Mouse (Mus musculus): ENCODE measurements around the gene Pcdh10. TPM values are rescaled to one million over a fixed set of nuclear protein-coding genes. Genes with fewer than 3 reads are reported as not detected.

The Pcdh10 gene
- 0.57 and 0.65 TPM in 2 replicates for polyA plus RNA-seq (2015; fragmentation: Nextera tagmentation; extraction: Ambion mirVana)

DNA sequence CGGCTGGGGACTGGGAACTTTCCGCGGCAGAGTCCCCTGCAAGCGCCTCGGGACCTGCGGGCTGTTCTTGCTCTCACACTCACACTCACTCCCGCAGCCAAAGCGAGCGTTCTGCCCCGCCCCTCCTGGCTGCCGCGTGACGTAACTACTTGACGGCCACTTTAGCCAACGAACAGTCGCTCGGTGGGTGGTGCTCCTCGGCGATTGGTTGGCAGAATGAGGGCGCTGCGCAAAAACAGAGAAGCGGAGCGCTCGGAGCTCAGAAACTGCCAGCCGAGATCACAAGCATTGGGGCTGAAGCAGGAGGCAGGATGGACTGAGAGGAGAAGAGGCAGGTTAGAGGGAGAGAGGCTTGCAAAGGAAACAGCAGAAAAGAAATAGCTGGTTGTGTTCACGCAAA, at the start of gene Pcdh10:
Pcdh10 (plus strand) TSS at position 254 of the 400 bp plus-strand sequence.
- WGBS, result under 1% methylated on average over 26 of the region's 26 CpGs
- Histone ChIP-seq H3K27ac (ENCODE audit: low read length) (no peak within 1 kb of the TSS), H3K27me3 (ENCODE audit: control insufficient read depth, insufficient read depth, low read length) (peaks cover 26% of the 10 kb centered on the region), H3K4me3 (replicated peaks; ENCODE audit: low read length) (peak within 1 kb of the TSS; percentile 67), H3K4me2 (ENCODE audit: low read depth, low read length) (peak within 1 kb of the TSS; percentile 98), H3K9me3 (replicated peaks; ENCODE audit: control insufficient read depth, low read length) (no peaks in the 10 kb centered on the region), H3K36me3 (ENCODE audit: control insufficient read depth, insufficient read depth, low read length) (no peaks in the 10 kb centered on the region), H3K9ac (ENCODE audit: low read length) (peak within 1 kb of the TSS; percentile 64), H3K4me1 (ENCODE audit: control insufficient read depth, insufficient read depth, low read length) (peaks cover 25% of the 10 kb centered on the region)
- peak; percentile 93 for ATAC-seq (ENCODE audit: insufficient read depth, low FRiP score)

DNA sequence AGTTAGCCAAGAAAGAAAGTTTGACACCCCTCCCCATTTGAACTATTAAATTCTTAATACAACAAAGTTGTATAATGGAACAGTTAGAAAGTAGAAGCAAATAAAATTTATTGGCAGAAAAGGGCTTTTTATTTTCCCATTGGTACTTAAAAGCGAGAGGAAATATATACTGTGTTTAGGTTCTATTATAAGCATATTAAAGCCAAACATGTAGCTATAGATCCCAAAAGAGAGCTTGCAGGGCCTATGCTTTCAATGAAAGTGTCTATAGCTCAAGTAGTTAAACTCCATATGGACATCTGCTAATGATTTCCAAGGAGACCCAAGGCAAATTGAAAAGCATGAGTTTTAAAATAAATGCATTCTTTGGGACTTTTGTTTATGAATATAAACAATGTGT, 22.3 kb upstream of the Pcdh10 start:
- ATAC-seq (ENCODE audit: insufficient read depth, low FRiP score), result no peak
- Histone ChIP-seq H3K4me2 (ENCODE audit: low read depth, low read length) (no peak overlapping the region), H3K27ac (ENCODE audit: low read length) (no peak overlapping the region), H3K4me1 (ENCODE audit: control insufficient read depth, insufficient read depth, low read length) (no peaks in the 10 kb centered on the region), H3K4me3 (replicated peaks; ENCODE audit: low read length) (no peak overlapping the region), H3K9ac (ENCODE audit: low read length) (no peak overlapping the region), H3K36me3 (ENCODE audit: control insufficient read depth, insufficient read depth, low read length) (no peaks in the 10 kb centered on the region), H3K9me3 (replicated peaks; ENCODE audit: control insufficient read depth, low read length) (no peaks in the 10 kb centered on the region), H3K27me3 (ENCODE audit: control insufficient read depth, insufficient read depth, low read length) (no peaks in the 10 kb centered on the region)
- 78% methylated on average over 1 of the region's 1 CpGs for WGBS

DNA sequence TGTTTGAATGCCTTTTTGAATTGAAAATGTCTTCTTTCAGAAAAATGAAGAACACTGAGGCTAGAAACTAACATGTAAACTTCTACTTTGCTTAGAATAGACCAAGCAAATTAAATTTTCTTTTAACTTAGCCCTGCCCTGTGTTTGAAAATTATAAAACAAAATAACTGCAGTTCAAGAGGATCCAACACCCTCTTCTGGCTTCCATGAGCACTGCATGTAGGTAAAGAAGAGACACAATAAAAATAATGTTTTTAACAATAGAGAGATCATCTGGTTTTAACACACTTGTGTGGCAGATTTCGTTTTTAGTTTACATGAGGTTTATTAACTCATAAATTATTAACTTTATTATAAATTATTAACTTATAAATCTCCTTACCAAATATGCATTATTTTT, 9.2 kb upstream of the Pcdh10 start:
- H3K9ac ChIP-seq (ENCODE audit: low read length), result no peak overlapping the region
- H3K4me1 ChIP-seq (ENCODE audit: control insufficient read depth, insufficient read depth, low read length), result no peaks in the 10 kb centered on the region
- H3K9me3 ChIP-seq (replicated peaks; ENCODE audit: control insufficient read depth, low read length), result no peaks in the 10 kb centered on the region
- H3K36me3 ChIP-seq (ENCODE audit: control insufficient read depth, insufficient read depth, low read length), result no peaks in the 10 kb centered on the region
- H3K4me2 ChIP-seq (ENCODE audit: low read depth, low read length), result no peak overlapping the region
- H3K27ac ChIP-seq (ENCODE audit: low read length), result no peak overlapping the region
- no peaks in the 10 kb centered on the region for H3K27me3 ChIP-seq (ENCODE audit: control insufficient read depth, insufficient read depth, low read length)
- no peak for ATAC-seq (ENCODE audit: insufficient read depth, low FRiP score)
- WGBS, result 44% methylated on average over 1 of the region's 1 CpGs
- no peak overlapping the region for H3K4me3 ChIP-seq (replicated peaks; ENCODE audit: low read length)

DNA sequence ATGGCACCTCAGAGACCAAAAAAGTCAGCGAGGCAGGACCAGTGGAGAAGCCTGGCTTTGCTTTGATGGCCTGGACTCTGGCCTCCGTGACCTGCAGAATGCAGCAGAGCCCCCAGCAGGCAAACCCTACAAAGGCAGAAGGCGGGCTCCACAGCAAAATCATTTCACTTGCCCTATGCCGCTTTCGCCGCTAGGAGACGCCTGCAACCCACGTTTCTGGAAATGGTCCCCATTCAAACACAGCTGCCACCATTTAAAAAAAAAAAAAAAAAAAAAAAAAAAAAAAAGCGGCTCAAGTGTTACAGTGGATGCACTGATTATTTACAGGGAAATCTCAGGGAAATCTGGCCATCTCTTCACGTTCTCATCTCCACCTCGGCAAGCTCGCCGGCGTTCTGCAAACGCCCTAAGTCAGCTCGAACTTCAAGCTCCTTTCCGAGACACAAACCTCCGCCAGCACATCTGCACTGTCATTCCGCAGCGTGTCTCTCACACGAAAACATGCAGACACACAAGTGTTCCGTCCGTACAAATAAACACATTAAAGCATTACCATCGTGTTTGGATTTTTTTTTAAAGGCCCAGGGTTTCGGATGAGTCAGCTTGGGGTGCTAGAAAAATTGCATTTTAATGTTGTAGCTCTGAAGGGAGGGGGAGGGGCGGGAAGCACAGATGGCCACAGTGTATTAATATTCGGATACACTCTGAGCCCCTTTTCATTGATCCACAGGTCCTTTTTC, 2.3 kb upstream of the Pcdh10 start:
- peak overlapping the region; percentile 98 for H3K4me2 ChIP-seq (ENCODE audit: low read depth, low read length)
- 0 out of 2 replicates have a peak overlapping the region, but pooled peaks have one; percentile 2 for H3K27ac ChIP-seq (ENCODE audit: low read length)
- H3K9me3 ChIP-seq (replicated peaks; ENCODE audit: control insufficient read depth, low read length), result no peaks in the 10 kb centered on the region
- peaks cover 16% of the 10 kb centered on the region for H3K4me1 ChIP-seq (ENCODE audit: control insufficient read depth, insufficient read depth, low read length)
- peak overlapping the region; percentile 64; the same call in 1 of the 2 replicates for H3K9ac ChIP-seq (ENCODE audit: low read length)
- H3K4me3 ChIP-seq (replicated peaks; ENCODE audit: low read length), result peak overlapping the region; percentile 67
- no peaks in the 10 kb centered on the region for H3K36me3 ChIP-seq (ENCODE audit: control insufficient read depth, insufficient read depth, low read length)
- no peak; the same call in 1 of the 2 replicates for ATAC-seq (ENCODE audit: insufficient read depth, low FRiP score)
- under 1% methylated on average over 27 of the region's 27 CpGs for WGBS
- H3K27me3 ChIP-seq (ENCODE audit: control insufficient read depth, insufficient read depth, low read length), result peaks cover 17% of the 10 kb centered on the region

DNA sequence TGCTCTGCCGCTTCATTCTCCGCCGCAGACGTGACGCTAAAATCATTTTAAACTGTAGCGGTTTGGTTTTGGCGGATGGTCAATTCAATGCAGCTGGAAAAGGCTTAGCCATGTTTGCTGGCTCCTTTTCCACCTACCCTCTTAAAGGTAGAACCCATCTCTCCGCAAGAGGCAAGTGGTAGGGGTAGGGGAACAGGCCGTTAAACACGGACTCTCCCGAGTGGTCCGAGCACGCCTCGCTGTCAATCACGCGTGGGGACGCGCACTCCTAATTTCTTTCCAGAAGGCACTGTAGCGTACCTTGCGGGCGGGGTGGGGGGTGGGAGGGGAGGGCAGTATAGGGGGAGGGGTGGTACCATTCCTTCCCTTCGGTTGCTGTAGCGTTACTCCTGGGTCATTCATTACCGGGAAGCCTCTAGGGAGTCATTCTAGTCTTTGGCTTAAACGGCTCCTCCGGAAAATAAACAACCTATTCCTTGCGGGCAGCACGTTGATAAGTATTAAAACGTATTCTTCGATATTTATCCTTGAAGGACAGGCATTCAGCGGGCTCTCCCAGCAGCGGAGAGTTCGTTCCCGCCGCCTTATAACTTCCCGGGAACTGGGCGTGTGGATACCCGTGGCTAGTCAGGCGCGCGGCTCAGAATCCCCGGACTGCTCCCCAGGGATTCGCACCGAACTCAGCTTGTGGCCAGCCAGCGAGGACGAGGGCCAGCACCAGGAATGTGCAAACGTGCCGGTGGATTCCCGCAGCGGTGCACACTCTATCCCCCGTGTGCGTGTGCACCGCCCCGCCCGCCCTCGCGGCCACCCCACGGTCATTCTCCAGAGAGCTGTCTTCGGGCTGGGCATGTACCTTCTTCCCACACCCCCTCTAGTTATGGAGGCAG, 1.5 kb upstream of the Pcdh10 start:
- H3K9ac ChIP-seq (ENCODE audit: low read length), result peak overlapping the region; percentile 64
- H3K27me3 ChIP-seq (ENCODE audit: control insufficient read depth, insufficient read depth, low read length), result peaks cover 25% of the 10 kb centered on the region
- H3K27ac ChIP-seq (ENCODE audit: low read length), result no peak overlapping the region
- H3K4me1 ChIP-seq (ENCODE audit: control insufficient read depth, insufficient read depth, low read length), result peaks cover 24% of the 10 kb centered on the region
- no peaks in the 10 kb centered on the region for H3K9me3 ChIP-seq (replicated peaks; ENCODE audit: control insufficient read depth, low read length)
- no peaks in the 10 kb centered on the region for H3K36me3 ChIP-seq (ENCODE audit: control insufficient read depth, insufficient read depth, low read length)
- H3K4me2 ChIP-seq (ENCODE audit: low read depth, low read length), result peak overlapping the region; percentile 98
- H3K4me3 ChIP-seq (replicated peaks; ENCODE audit: low read length), result peak overlapping the region; percentile 67
- ATAC-seq (ENCODE audit: insufficient read depth, low FRiP score), result no peak
- under 1% methylated on average over 59 of the region's 59 CpGs for WGBS

DNA sequence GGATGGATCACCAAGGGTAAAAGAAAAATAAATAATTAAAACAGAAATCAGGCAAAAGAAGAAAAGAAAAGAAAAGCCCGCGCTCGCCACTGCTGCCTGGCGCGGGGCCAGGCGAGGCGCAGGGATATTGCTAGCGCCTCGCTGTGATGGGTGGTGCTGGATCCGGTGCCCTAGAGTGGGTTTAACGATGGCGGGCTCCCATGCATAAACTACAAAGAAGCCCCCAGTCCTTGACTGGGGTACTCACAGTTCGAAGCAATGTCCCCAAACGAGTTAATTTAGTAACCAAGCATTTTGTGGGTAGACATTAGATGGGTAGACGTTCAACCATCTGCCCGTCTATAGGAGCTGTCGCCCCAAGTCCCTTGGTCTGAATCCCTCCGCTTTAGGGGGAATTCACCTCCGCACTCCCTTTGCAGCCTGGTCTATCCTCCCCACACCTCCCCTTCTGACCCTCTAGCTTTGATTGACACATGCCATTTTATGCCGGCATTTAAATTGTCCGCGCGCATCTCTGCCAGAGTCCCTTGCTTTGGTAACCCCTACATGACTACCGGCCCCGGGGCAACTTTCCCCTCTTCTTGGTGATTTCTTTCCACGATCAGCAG, 703 bp upstream of the Pcdh10 start:
- Histone ChIP-seq H3K27ac (ENCODE audit: low read length) (no peak overlapping the region), H3K27me3 (ENCODE audit: control insufficient read depth, insufficient read depth, low read length) (peaks cover 26% of the 10 kb centered on the region), H3K36me3 (ENCODE audit: control insufficient read depth, insufficient read depth, low read length) (no peaks in the 10 kb centered on the region), H3K4me3 (replicated peaks; ENCODE audit: low read length) (peak overlapping the region; percentile 67), H3K4me1 (ENCODE audit: control insufficient read depth, insufficient read depth, low read length) (peaks cover 25% of the 10 kb centered on the region), H3K4me2 (ENCODE audit: low read depth, low read length) (peak overlapping the region; percentile 98), H3K9ac (ENCODE audit: low read length) (peak overlapping the region; percentile 64), H3K9me3 (replicated peaks; ENCODE audit: control insufficient read depth, low read length) (no peaks in the 10 kb centered on the region)
- under 1% methylated on average over 26 of the region's 26 CpGs for WGBS
- ATAC-seq (ENCODE audit: insufficient read depth, low FRiP score), result no peak

DNA sequence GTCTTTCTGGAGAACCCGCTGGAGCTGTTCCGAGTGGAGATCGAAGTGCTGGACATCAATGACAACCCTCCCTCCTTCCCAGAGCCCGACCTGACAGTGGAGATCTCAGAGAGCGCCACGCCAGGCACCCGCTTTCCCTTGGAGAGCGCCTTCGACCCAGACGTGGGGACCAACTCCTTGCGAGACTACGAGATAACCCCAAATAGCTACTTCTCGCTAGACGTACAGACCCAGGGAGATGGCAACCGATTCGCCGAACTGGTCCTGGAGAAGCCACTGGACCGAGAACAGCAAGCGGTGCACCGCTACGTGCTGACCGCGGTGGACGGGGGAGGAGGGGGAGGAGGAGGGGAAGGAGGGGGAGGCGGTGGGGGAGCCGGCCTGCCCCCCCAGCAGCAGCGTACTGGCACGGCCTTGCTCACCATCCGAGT, 1.4 kb downstream of the Pcdh10 start:
- no peaks in the 10 kb centered on the region for H3K9me3 ChIP-seq (replicated peaks; ENCODE audit: control insufficient read depth, low read length)
- no peak overlapping the region for H3K27ac ChIP-seq (ENCODE audit: low read length)
- no peak for ATAC-seq (ENCODE audit: insufficient read depth, low FRiP score)
- WGBS, result under 1% methylated on average over 28 of the region's 29 CpGs
- peaks cover 25% of the 10 kb centered on the region for H3K4me1 ChIP-seq (ENCODE audit: control insufficient read depth, insufficient read depth, low read length)
- H3K9ac ChIP-seq (ENCODE audit: low read length), result peak overlapping the region; percentile 44
- peak overlapping the region; percentile 98 for H3K4me2 ChIP-seq (ENCODE audit: low read depth, low read length)
- peak overlapping the region; percentile 67 for H3K4me3 ChIP-seq (replicated peaks; ENCODE audit: low read length)
- H3K36me3 ChIP-seq (ENCODE audit: control insufficient read depth, insufficient read depth, low read length), result no peaks in the 10 kb centered on the region
- peaks cover 26% of the 10 kb centered on the region for H3K27me3 ChIP-seq (ENCODE audit: control insufficient read depth, insufficient read depth, low read length)

DNA sequence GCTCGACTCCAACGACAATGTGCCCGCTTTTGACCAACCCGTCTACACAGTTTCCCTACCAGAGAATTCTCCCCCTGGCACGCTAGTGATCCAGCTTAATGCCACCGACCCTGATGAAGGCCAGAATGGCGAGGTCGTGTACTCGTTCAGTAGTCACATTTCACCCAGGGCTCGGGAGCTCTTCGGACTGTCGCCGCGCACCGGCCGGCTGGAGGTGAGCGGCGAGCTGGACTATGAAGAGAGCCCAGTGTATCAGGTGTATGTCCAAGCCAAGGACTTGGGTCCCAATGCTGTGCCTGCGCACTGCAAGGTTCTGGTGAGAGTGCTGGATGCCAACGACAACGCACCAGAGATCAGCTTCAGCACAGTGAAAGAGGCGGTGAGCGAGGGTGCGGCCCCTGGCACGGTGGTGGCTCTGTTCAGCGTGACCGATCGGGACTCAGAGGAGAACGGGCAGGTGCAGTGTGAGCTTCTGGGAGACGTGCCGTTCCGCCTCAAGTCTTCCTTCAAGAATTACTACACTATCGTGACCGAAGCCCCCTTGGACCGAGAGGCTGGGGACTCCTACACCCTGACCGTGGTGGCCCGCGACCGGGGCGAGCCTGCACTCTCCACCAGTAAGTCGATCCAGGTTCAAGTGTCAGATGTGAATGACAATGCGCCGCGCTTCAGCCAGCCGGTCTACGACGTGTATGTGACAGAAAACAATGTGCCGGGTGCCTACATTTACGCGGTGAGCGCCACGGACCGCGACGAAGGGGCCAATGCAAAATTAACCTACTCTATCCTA, 2.0 kb downstream of the Pcdh10 start:
- no peaks in the 10 kb centered on the region for H3K36me3 ChIP-seq (ENCODE audit: control insufficient read depth, insufficient read depth, low read length)
- H3K27me3 ChIP-seq (ENCODE audit: control insufficient read depth, insufficient read depth, low read length), result peaks cover 26% of the 10 kb centered on the region
- H3K9ac ChIP-seq (ENCODE audit: low read length), result peak overlapping the region; percentile 46
- H3K9me3 ChIP-seq (replicated peaks; ENCODE audit: control insufficient read depth, low read length), result no peaks in the 10 kb centered on the region
- peaks cover 25% of the 10 kb centered on the region for H3K4me1 ChIP-seq (ENCODE audit: control insufficient read depth, insufficient read depth, low read length)
- no peak overlapping the region for H3K27ac ChIP-seq (ENCODE audit: low read length)
- peak overlapping the region; percentile 67 for H3K4me3 ChIP-seq (replicated peaks; ENCODE audit: low read length)
- peak overlapping the region; percentile 98 for H3K4me2 ChIP-seq (ENCODE audit: low read depth, low read length)
- 1% methylated on average over 55 of the region's 55 CpGs for WGBS
- no peak for ATAC-seq (ENCODE audit: insufficient read depth, low FRiP score)
